Mouse (Mus musculus) brown adipose tissue, adult 24 weeks (tissue): Measurements from ENCODE around the gene Znrf4. TPM values are rescaled to one million over a fixed set of nuclear protein-coding genes. Genes with fewer than 3 reads are reported as not detected.

Experiments used
- polyA plus RNA-seq: library from polyadenylated mRNA; stranded (reverse); fragments of >200 nt; gene quantifications from 2 replicates; pipeline ENCODE4 v1.2.4, GENCODE M21; 2012; ENCODE audit not compliant: missing spikeins, insufficient read depth, insufficient read length

Gene Znrf4
- polyA plus RNA-seq, 1 experiment: not detected

Other genes with a start within 250 kb of the Znrf4 start
- 9.2 and 10.5 TPM in 2 replicates for gene Ticam1, start 235.6 kb downstream of the Znrf4 start, polyA plus RNA-seq
- gene Plin3, start 219.6 kb downstream of the Znrf4 start, polyA plus RNA-seq: 62.9 and 78.2 TPM in 2 replicates
- gene Arrdc5, start 212.1 kb downstream of the Znrf4 start, polyA plus RNA-seq: not detected in 2 replicates
- 2.7 and 3.3 TPM in 2 replicates for gene Uhrf1, start 209.1 kb downstream of the Znrf4 start, polyA plus RNA-seq
- gene Kdm4b, start 186.4 kb downstream of the Znrf4 start, polyA plus RNA-seq: 6.4 and 17.7 TPM in 2 replicates
- gene Ptprs, start 35.9 kb downstream of the Znrf4 start, polyA plus RNA-seq: 10.3 and 10.7 TPM in 2 replicates
- not detected in 2 replicates for gene Gm20219, start 42.0 kb upstream of the Znrf4 start, polyA plus RNA-seq
- gene Safb2, start 72.2 kb upstream of the Znrf4 start, polyA plus RNA-seq: 29.9 and 46.1 TPM in 2 replicates
- 38.6 and 51.6 TPM in 2 replicates for gene Safb, start 72.4 kb upstream of the Znrf4 start, polyA plus RNA-seq
- gene 2410015M20Rik, start 97.3 kb upstream of the Znrf4 start, polyA plus RNA-seq: 707 and 715 TPM in 2 replicates
- 638 and 747 TPM in 2 replicates for gene Rpl36, start 101.0 kb upstream of the Znrf4 start, polyA plus RNA-seq
- gene Lonp1, start 114.5 kb upstream of the Znrf4 start, polyA plus RNA-seq: 105 and 121 TPM in 2 replicates
- not detected in 2 replicates for gene Catsperd, start 115.7 kb upstream of the Znrf4 start, polyA plus RNA-seq
- gene Ranbp3, start 160.9 kb upstream of the Znrf4 start, polyA plus RNA-seq: 16.4 and 17.4 TPM in 2 replicates
- gene Ndufa11, start 205.3 kb upstream of the Znrf4 start, polyA plus RNA-seq: 597 and 872 TPM in 2 replicates
- gene Vmac, start 205.6 kb upstream of the Znrf4 start, polyA plus RNA-seq: 9.9 and 13.8 TPM in 2 replicates
- 5.1 and 7.5 TPM in 2 replicates for gene Nrtn, start 245.1 kb upstream of the Znrf4 start, polyA plus RNA-seq